Mouse (Mus musculus): ENCODE results near the gene Rad23a.

Gene Rad23a

GRCm38 (mm10) chr8:84811303-84811702 is 29.2 kb downstream of the Rad23a start:
- peak; percentile 50 for DNase-seq

DNA sequence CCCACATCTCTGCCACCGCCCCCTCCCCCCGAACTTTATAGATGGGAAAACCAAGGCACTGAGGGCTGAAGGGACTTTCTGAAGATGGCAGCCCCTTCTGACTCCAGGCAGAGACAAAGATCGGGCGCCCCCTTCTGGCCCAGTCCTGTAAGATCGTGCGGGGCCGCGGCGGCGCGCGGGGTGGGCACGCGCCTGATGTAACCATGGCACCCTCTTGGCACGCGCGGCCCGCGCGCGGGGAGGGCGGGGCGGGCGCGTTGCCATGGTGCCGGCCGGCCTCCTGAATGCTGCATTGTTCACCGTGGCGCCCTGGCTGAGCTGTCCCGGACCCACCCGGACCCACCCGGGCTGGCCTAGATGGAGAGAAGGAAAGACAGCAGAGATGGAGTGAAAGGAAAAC is 29.6 kb downstream of the Rad23a start:
- peak; percentile 94 for DNase-seq

- no peak for DNase-seq
Observed at GRCm38 (mm10) chr8:84809941-84810280, 30.6 kb downstream of the Rad23a start.

- no peak for DNase-seq
Observed at GRCm38 (mm10) chr8:84809109-84809940, 31.1 kb downstream of the Rad23a start.

GRCm38 (mm10) chr8:84806031-84806430 is 34.4 kb downstream of the Rad23a start:
- no peak for DNase-seq

DNA sequence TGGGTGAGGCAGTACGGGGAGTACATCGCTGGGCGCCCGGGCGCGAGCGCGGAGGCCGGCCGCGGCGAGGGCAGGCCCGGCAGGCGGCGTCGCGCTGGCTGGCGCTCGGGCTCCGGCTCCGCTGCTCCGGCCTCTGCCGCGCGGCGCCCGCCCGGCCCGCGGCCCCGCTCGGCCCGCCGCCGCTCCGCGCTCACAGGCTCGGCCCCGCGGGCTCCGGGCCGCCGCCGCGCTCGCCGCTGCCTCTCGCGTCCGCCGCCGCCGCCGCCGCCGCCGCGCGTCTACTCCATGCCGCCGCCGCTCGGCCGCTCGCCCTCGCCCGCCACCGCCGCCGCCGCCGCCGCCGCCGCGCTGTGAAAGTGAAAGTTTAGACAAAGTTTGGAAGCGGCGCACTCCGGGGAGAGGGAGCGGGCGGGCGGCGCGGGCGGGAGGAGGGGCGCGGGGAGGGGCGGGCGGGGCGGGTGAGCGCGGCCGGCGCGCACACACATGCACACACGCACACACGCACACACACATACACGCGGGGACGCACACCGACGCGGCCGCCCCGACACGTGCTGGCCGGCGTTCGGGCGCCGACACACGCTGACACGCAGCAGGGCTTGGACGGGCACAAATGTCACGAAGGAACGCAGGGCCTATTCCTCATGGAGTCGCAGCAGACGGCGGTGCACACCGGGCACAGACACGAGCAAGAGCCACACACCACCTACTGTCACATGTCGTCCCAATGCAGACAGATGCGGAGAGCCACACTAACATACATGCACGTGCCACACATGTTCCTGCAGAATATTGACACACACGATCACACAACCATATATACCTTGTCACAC is 40.2 kb downstream of the Rad23a start, which contains the start of gene Nfix:
Gene Nfix (minus strand): TSS at position 346 of the 833 bp plus-strand sequence.
- peak; percentile 80 for DNase-seq

DNA sequence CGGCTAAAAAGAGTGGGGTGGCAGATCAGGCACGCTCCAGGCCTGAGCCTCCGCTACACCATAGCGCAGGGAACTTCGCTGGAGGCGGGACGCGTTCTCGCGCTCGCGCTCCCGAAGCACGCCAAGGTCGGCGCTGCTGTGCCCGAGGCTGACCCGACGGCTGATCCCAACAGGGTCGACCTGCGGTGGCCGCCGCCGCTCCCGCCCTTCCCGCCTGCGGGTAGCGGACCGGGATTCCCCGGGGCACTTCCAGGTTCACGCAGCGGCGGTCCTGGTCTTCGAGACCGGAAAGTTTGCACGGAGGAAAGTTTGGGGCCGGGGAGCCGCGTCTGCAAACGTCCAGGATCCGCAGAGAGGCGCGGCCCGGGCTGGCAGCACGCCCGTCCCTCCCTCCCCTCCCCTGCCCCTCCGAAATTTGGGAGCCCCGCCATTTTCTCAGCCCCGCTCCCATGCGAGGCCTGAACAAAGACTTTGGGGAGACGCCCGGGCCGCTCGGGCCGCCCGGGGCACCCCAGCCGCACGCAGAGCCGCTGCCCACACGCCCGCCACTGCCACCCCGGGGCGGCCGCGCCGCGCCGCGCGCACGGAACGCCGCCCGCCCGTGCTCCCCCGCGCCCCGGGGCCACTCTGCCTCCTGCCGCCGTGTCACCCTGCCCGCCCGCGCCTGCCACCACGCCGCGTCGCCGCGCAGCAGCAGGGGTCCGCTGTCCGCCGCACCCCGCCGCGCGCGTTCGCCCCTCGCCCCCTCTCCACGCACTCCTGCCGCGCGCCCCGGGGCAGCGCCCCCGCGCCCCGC is 41.1 kb downstream of the Rad23a start:
- peak; percentile 75 for DNase-seq

DNA sequence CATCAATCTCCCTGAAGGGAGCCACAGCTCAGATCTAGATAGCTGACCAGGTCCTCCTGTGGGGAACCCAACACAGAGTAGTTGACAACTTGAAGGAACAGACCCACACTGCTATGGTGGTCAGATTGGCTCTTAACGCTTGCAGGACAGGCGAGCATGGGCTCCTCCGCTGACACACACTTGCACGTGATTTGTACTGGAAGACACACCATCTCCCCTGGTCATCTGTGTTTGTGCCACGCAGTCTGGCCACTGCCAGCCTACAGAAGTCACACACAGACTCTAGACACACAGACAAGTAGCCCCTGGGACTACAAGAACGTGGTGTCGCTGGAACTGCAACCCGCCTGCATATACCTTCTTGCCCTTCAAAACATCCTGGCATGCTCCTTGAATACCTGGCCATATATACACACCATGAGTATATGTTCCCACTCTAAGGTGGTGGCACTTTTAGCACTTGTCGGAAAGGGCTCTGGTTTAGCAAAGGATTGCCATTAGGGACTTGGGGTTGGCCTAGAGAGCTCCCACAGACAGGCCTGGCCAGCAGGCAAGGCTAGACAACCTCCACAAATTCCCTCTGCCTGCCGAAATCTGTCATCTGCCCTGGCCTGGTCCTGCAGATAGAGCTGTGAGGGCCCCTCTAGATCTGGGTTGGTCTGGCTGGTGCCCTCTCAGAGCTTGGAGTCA is 41.9 kb downstream of the Rad23a start:
- peak; percentile 59 for DNase-seq

DNA sequence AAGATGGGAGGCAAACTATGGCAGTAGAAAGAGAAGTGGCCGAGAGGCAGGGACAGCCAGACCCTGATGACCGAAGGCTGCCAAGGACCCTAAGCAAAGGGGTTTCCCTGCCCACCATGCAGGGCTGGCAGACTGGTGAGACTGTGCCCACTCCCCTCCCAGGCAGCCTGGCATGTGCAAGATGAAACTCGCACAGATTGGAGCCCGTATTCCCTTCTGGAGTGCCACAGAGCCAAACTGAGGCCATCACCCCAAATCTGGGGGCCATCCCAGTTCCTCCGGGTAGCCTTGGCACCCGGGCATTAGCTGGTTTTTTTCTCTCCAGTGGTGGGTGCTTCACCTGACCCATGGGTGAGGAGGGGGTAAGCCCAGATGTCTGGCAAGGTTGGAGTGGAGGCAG is 42.5 kb downstream of the Rad23a start:
- DNase-seq: peak; percentile 60

- DNase-seq: peak; percentile 53
Observed at GRCm38 (mm10) chr8:84797256-84797797, 43.1 kb downstream of the Rad23a start.

GRCm38 (mm10) chr8:84794486-84794885 is 46.0 kb downstream of the Rad23a start:
- peak; percentile 84 for DNase-seq

GRCm38 (mm10) chr8:84793791-84794485 is 46.5 kb downstream of the Rad23a start:
- peak; percentile 89 for DNase-seq

- DNase-seq: peak; percentile 73
Observed at GRCm38 (mm10) chr8:84793134-84793533, 47.3 kb downstream of the Rad23a start.

- DNase-seq: peak; percentile 44
Observed at GRCm38 (mm10) chr8:84792429-84792947, 48.0 kb downstream of the Rad23a start.

- DNase-seq: peak; percentile 72
Observed at GRCm38 (mm10) chr8:84790537-84790936, 49.9 kb downstream of the Rad23a start.

DNA sequence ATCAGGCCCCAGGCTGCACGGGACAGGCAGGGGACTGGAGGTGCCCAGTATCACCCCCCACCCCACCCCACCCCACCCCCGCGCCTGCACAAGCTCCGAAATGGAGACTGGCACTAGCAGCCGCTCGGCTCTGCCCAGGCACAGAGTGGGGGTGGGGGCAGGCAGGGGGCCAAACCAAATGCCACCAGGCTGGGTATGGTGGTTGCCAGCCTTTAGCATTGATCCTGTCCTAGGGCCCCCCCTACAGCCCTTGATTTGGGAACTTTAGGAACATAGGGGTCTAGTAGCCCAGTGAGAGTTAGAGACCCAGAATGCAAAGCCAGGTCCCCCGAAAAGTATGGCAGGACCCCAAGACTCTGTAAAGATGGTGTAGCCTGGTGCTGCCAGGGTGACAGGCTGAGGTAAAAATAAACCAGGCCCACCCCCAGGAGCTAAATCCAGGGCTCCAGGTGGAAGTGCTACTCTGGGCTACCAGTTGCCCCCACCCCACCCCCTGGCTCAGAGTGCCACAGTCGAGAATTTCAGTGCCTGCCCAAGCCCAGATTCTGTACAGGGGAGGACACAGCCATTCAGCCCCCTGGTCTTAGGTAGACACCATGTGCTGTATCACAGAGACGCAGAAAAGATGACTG is 50.5 kb downstream of the Rad23a start:
- DNase-seq: peak; percentile 86

GRCm38 (mm10) chr8:84789345-84789744 is 51.1 kb downstream of the Rad23a start:
- DNase-seq: no peak

- no peak for DNase-seq
Observed at GRCm38 (mm10) chr8:84788896-84789295, 51.6 kb downstream of the Rad23a start.

DNA sequence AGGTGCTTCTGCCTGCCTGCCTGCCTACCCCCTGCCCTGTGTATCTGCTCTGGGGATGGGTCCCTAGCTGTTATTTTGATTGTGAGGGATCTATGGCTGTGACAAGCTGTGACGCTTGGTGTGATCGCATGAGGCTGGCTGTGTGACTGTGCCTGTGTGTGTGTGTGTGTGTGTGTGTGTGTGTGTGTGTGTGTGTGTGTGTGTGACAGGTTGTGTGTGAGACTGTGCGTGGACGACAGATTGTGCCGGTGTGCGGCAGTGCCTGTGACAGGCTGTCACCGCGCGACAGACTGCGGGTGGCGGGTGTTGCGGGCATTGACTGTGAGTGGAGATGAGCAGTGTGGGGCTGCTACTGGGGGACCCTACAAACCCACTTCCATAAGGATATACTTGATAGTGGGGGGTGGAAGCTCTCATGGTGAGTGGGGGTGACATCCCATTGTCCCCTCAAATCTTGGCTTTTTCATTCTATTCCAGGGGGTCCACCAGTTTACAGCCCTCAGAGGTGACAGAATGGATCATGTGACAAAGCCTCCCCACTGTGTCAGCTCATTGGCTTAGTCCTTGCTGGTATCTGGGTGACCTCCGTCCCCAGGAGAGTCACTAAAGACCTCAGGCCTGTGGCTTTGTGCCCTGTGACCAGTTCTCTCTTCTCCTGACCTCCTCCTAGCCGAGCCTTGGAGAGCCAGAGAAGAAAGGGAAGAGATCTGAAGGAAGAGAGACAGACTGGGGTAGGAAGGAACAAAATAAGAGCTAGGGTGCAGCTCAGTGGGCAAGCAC is 52.8 kb downstream of the Rad23a start:
- DNase-seq: peak; percentile 81
